Mouse (Mus musculus): ENCODE measurements around the gene Syap1. TPM values are rescaled to one million over a fixed set of nuclear protein-coding genes. Genes with fewer than 3 reads are reported as not detected.
"Not testable (repeated sequence)": the region's sequence is repeated elsewhere in the genome, so short reads cannot be mapped to it uniquely, and the experiment has no call there.

Syap1 gene
- total RNA-seq, 1 experiment from 2014 or later, result 135 TPM

- ATAC-seq (replicated peaks; ENCODE audit: insufficient number of reproducible peaks, low FRiP score, low TSS enrichment, poor library complexity, severe bottlenecking), result no peak
Measured at GRCm38 (mm10) chrX:162832101-162832500, 56.1 kb downstream of the Syap1 start.

- no peak for ATAC-seq (replicated peaks; ENCODE audit: insufficient number of reproducible peaks, low FRiP score, low TSS enrichment, poor library complexity, severe bottlenecking)
Measured at GRCm38 (mm10) chrX:162831542-162831941, 56.7 kb downstream of the Syap1 start.

GRCm38 (mm10) chrX:162831036-162831435 is 57.2 kb downstream of the Syap1 start:
- no peak for ATAC-seq (replicated peaks; ENCODE audit: insufficient number of reproducible peaks, low FRiP score, low TSS enrichment, poor library complexity, severe bottlenecking)

GRCm38 (mm10) chrX:162830313-162830712 is 57.9 kb downstream of the Syap1 start:
- ATAC-seq (replicated peaks; ENCODE audit: insufficient number of reproducible peaks, low FRiP score, low TSS enrichment, poor library complexity, severe bottlenecking), result not testable (repeated sequence)

GRCm38 (mm10) chrX:162829741-162830140 is 58.5 kb downstream of the Syap1 start:
- ATAC-seq (replicated peaks; ENCODE audit: insufficient number of reproducible peaks, low FRiP score, low TSS enrichment, poor library complexity, severe bottlenecking), result no peak

GRCm38 (mm10) chrX:162829203-162829708 is 59.0 kb downstream of the Syap1 start, which contains the start of gene Txlng:
Gene Txlng, minus strand, starts transcription at chrX:162829454.
- ATAC-seq (replicated peaks; ENCODE audit: insufficient number of reproducible peaks, low FRiP score, low TSS enrichment, poor library complexity, severe bottlenecking), result peak; percentile 99

- no peak for ATAC-seq (replicated peaks; ENCODE audit: insufficient number of reproducible peaks, low FRiP score, low TSS enrichment, poor library complexity, severe bottlenecking)
Measured at GRCm38 (mm10) chrX:162828783-162829182, 59.5 kb downstream of the Syap1 start.

GRCm38 (mm10) chrX:162828016-162828415 is 60.2 kb downstream of the Syap1 start:
- ATAC-seq (replicated peaks; ENCODE audit: insufficient number of reproducible peaks, low FRiP score, low TSS enrichment, poor library complexity, severe bottlenecking), result no peak

Other genes with a start within 250 kb of the Syap1 start
- 3.7 to 13.7 TPM in 2 of 3 replicates, not detected in the other for gene Reps2, start 244.8 kb downstream of the Syap1 start, total RNA-seq (2017)
- 77.8 to 130 TPM (median 129 TPM) in 3 replicates for gene Rbbp7, start 128.0 kb downstream of the Syap1 start, total RNA-seq (2017)
- gene Txlng, start 59.0 kb downstream of the Syap1 start, total RNA-seq (2017), result 37.4 to 52.6 TPM (median 50.8 TPM) in 3 replicates
- 94.2 to 133 TPM (median 113 TPM) in 3 replicates for gene Ctps2, start 12.8 kb upstream of the Syap1 start, total RNA-seq (2017)
- not detected in 3 replicates for gene S100g, start 76.2 kb upstream of the Syap1 start, total RNA-seq (2017)

Data from monocyte, adult 5-6 weeks (primary cell).